In the genomic region with DNA sequence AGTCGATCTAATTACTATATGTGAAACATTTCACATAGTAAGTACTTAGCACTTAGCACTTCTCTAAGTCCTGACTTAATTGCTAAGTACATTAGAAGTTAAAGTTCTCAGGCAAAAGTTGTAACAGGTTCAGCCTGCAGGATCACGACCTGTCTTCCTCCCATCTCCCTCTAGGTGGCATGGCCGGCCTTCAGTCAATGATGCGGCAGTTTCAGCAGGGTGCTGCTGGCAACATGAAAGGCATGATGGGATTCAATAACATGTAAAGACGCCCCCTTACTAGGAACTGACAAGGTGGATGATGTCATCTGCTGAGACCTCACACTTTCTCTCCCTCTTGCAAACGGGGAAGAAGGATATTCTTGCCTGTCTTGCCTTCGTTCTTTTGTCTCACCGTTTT, we compare ENCODE assay signal across 9 mouse cellular contexts. TPM values are rescaled to one million over a fixed set of nuclear protein-coding genes. Genes with fewer than 3 reads are reported as not detected.
"Had no signal": no experiment of that assay in that cellular context is flagged by ENCODE, and none has a peak within 500 bp of the region (broad histone marks: within the 10 kb centered on the region; RNA-seq: fewer than 3 reads in every experiment).

No protein-coding gene starts in this region.

RNA-seq across cellular contexts. Expression of gene 1700047I17Rik2, which starts 11.7 kb away (rescaled TPM):
- total RNA-seq: midbrain, postnatal 0 days; monocyte, adult 5-6 weeks had no signal
- polyA plus RNA-seq: midbrain, embryonic 11.5 days; midbrain, embryonic 15.5 days; midbrain, postnatal 0 days; neural tube, embryonic 12.5 days; neural tube, embryonic 14.5 days; small intestine, adult 2 months; stomach, embryonic 16.5 days; thymus, postnatal 0 days had no signal
